Mouse (Mus musculus) forebrain, embryonic 16.5 days (tissue): ENCODE data around the gene Stk24. TPM values are rescaled to one million over a fixed set of nuclear protein-coding genes. Genes with fewer than 3 reads are reported as not detected.

ENCODE experiments used
- ATAC-seq: fragments of 200-750 bp; cut with Nextera tagmentation; 2 replicates; pipeline ENCODE4 v1.8.0; 2017; ENCODE audit warnings: mild to moderate bottlenecking, moderate library complexity
- H3K27ac ChIP-seq: fragments of 300-500 bp; sonication (generic); 2 replicates; pipeline ENCODE4 v1.5.1; 2014; ENCODE audit warnings: low read length, control low read depth
- H3K27me3 ChIP-seq: fragments of 300-500 bp; sonication (generic); replicated peaks from 2 replicates; pipeline ENCODE4 v1.6.1; 2014; ENCODE audit warnings: low read length; ENCODE audit not compliant: control insufficient read depth, insufficient read depth
- H3K36me3 ChIP-seq: fragments of 300-500 bp; sonication (generic); 2 replicates; pipeline ENCODE4 v1.6.1; 2014; ENCODE audit not compliant: control insufficient read depth, insufficient read depth
- H3K4me1 ChIP-seq: fragments of 300-500 bp; sonication (generic); replicated peaks from 2 replicates; pipeline ENCODE4 v1.6.1; 2014; ENCODE audit warnings: low read length; ENCODE audit not compliant: control insufficient read depth, insufficient read depth
- H3K4me2 ChIP-seq: fragments of 300-500 bp; sonication (generic); 2 replicates; pipeline ENCODE4 v1.6.1; 2014; ENCODE audit warnings: mild to moderate bottlenecking, low read length, control low read depth
- H3K4me3 ChIP-seq: fragments of 300-500 bp; sonication (generic); replicated peaks from 2 replicates; pipeline ENCODE4 v1.5.1; 2014; ENCODE audit warnings: mild to moderate bottlenecking, low read length, control low read depth
- H3K9ac ChIP-seq: fragments of 300-500 bp; sonication (generic); replicated peaks from 2 replicates; pipeline ENCODE4 v1.6.1; 2014; ENCODE audit warnings: low read depth, low read length, control low read depth
- H3K9me3 ChIP-seq: fragments of 300-500 bp; sonication (generic); 2 replicates; pipeline ENCODE4 v1.6.1; 2016; ENCODE audit warnings: low read length; ENCODE audit not compliant: control insufficient read depth
- WGBS: fragments of 180-500 bp; shearing (Covaris S2); extraction: QIAGEN DNeasy Blood & Tissue Kit; methylation state at CpG from one replicate; pipeline ENCODE4 v1.1.7; 2014; 5-methylcytosine and 5-hydroxymethylcytosine counted together
- polyA plus RNA-seq: library from polyadenylated mRNA; unstranded; fragments of >200 nt; fragmentation: Nextera tagmentation; extraction: Ambion mirVana; gene quantifications from 2 replicates; pipeline ENCODE4 v1.2.1, GENCODE M21; 2015

The Stk24 gene
- polyA plus RNA-seq, 1 experiment from 2014 or later: 20.5 TPM

DNA sequence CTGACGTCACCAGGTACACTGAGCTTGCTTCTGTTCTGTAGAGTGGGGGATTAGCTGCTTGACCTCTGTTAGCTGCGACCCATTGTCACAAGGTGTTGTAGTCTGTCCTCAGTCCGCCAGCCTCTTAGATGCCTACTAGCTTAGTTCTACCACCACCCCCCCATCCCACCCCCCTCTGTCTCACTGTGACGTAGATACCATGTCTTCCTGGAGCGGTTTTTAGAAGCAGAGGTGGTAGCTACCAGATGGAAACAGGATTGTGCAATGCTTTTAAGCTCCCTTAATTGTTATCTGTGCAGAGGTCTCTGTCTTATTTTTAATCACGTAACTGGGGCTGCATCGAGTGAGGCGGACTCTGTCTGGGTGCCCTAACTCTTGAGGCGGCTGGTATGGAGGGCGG lies 124.9 kb downstream of the Stk24 start:
- no peak overlapping the region for H3K4me2 ChIP-seq
- ATAC-seq: no peak
- H3K27me3 ChIP-seq: no peaks in the 10 kb centered on the region
- H3K9me3 ChIP-seq: no peaks in the 10 kb centered on the region
- no peak overlapping the region for H3K4me3 ChIP-seq
- H3K9ac ChIP-seq: no peak overlapping the region
- peaks cover 2% of the 10 kb centered on the region; the same call in 1 of the 2 replicates for H3K36me3 ChIP-seq
- H3K27ac ChIP-seq: no peak overlapping the region
- 87% methylated on average over 10 of the region's 10 CpGs for WGBS
- no peaks in the 10 kb centered on the region for H3K4me1 ChIP-seq

DNA sequence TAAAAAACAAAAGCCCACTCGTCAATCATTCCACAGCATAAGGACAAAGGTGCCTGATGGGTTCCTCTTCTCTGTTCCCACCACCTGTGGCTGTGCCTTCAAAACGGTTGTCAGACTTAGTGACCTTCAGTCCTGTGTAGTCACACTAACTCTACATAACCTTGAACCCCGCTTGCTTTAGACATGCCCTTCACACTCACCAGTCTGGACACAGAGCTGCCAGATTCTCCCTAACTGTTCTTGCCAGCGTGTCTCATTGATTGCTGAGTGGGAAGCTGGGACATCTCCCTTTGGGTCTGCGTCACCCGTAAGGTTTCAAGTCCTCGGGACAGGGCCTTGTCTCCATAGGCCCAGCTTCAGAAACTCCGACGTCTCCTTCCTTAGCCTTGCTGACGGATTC lies 127.3 kb downstream of the Stk24 start:
- Histone ChIP-seq H3K9ac (no peak overlapping the region), H3K27ac (no peak overlapping the region), H3K4me2 (no peak overlapping the region), H3K4me1 (peaks cover 3% of the 10 kb centered on the region; the same call in 1 of the 2 replicates), H3K9me3 (no peaks in the 10 kb centered on the region), H3K27me3 (no peaks in the 10 kb centered on the region), H3K36me3 (peaks cover 2% of the 10 kb centered on the region; the same call in 1 of the 2 replicates), H3K4me3 (no peak overlapping the region)
- 92% methylated on average over 10 of the region's 10 CpGs for WGBS
- ATAC-seq: no peak

DNA sequence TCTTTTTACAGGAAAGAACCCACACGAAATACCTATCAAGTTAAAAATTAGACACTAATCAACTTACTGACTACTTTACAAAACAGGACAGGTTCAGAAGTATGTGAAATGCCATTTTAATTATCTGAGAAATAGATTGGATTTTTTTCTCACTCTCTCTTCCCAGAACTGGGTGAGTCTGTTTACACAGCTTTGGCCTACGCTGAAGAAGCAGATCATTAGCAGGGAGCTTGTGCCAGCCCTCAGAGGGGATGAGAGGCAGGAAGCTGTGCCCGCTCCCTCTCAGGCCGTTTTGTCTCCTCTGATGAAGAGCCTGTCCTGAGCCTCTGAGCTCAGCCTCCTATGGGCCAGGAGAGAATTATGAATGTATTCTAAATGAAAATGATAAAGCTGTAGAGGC lies 128.1 kb downstream of the Stk24 start:
- no peak overlapping the region for H3K4me3 ChIP-seq
- no peak overlapping the region for H3K9ac ChIP-seq
- no peaks in the 10 kb centered on the region for H3K27me3 ChIP-seq
- 41% methylated on average over 4 of the region's 4 CpGs for WGBS
- no peak overlapping the region for H3K4me2 ChIP-seq
- peaks cover 2% of the 10 kb centered on the region; the same call in 1 of the 2 replicates for H3K36me3 ChIP-seq
- ATAC-seq: peak; percentile 6; the same call in 1 of the 2 replicates
- peaks cover 3% of the 10 kb centered on the region; the same call in 1 of the 2 replicates for H3K4me1 ChIP-seq
- H3K27ac ChIP-seq: no peak overlapping the region
- no peaks in the 10 kb centered on the region for H3K9me3 ChIP-seq

DNA sequence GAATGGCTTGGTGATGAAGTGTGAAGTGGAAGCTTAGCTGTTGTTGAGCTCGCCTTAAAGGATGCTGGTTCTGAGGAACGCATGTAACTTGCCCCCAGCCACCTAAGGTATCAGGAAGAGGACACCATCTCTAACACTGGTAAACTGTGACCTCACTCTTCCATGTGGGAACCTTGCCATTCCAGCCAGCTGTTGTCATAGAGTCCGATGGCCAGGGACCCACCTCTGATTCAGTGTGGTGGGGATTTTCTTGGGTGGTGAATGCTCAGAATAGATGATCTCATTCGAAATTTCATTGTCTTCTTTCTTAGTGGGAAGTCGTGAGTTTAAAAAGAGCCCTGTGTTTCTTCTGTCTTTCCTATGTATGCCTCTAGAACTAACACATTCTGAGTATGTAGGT lies 128.7 kb downstream of the Stk24 start:
- H3K9me3 ChIP-seq: no peaks in the 10 kb centered on the region
- WGBS: 65% methylated on average over 5 of the region's 5 CpGs
- H3K36me3 ChIP-seq: peaks cover 2% of the 10 kb centered on the region; the same call in 1 of the 2 replicates
- H3K27me3 ChIP-seq: no peaks in the 10 kb centered on the region
- ATAC-seq: no peak
- H3K4me1 ChIP-seq: peaks cover 3% of the 10 kb centered on the region; the same call in 1 of the 2 replicates
- H3K9ac ChIP-seq: no peak overlapping the region
- H3K4me3 ChIP-seq: no peak overlapping the region
- no peak overlapping the region for H3K27ac ChIP-seq
- no peak overlapping the region for H3K4me2 ChIP-seq

DNA sequence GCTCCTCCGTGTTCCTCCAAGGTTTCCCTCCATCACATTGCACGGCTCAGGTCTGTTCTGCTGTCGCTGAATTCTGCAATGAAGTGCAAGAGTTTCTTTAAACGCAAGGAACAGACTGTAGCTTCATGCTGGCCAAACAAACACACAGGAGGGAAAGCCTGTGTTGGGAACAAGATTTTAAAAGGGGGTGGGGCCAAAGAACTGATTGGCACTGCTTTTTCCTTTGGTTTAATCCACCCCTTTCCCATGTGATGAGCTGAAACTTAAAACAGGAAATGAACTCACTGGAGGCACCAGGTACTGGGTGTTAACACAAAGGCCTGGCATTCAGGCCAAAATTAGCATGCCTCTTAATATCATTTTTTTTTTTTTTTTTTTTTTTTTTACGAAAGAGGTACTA lies 131.5 kb downstream of the Stk24 start:
- 80% methylated on average over 5 of the region's 5 CpGs for WGBS
- H3K9ac ChIP-seq: no peak overlapping the region
- H3K4me3 ChIP-seq: no peak overlapping the region
- H3K4me2 ChIP-seq: no peak overlapping the region
- peaks cover 3% of the 10 kb centered on the region; the same call in 1 of the 2 replicates for H3K4me1 ChIP-seq
- H3K27ac ChIP-seq: no peak overlapping the region
- no peak for ATAC-seq
- H3K36me3 ChIP-seq: peaks cover 2% of the 10 kb centered on the region; the same call in 1 of the 2 replicates
- no peaks in the 10 kb centered on the region for H3K9me3 ChIP-seq
- no peaks in the 10 kb centered on the region for H3K27me3 ChIP-seq

DNA sequence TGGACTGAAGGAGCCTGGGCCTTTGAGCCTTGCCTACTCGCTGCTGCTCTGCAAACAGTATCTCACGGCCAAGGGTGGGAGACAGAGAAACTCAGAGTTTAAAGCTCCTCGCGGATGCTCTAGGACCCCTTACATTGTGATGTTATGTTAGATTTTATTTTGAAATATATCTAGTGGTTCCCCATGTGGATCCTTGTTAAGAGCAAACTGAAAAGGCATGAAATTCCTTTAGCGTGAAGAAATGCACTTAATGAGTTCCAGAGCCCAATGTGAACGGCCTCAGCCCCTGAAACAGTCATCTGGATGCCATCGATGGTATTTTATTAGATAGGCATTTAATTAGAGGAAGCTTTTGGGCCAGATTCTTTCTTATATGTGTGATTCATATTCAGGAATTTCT lies 132.5 kb downstream of the Stk24 start:
- Histone ChIP-seq H3K9ac (no peak overlapping the region), H3K4me2 (no peak overlapping the region), H3K36me3 (peaks cover 3% of the 10 kb centered on the region; the same call in 1 of the 2 replicates), H3K4me1 (peaks cover 3% of the 10 kb centered on the region; the same call in 1 of the 2 replicates), H3K27me3 (no peaks in the 10 kb centered on the region), H3K4me3 (no peak overlapping the region), H3K27ac (no peak overlapping the region), H3K9me3 (no peaks in the 10 kb centered on the region)
- no peak for ATAC-seq
- WGBS: 55% methylated on average over 7 of the region's 7 CpGs

DNA sequence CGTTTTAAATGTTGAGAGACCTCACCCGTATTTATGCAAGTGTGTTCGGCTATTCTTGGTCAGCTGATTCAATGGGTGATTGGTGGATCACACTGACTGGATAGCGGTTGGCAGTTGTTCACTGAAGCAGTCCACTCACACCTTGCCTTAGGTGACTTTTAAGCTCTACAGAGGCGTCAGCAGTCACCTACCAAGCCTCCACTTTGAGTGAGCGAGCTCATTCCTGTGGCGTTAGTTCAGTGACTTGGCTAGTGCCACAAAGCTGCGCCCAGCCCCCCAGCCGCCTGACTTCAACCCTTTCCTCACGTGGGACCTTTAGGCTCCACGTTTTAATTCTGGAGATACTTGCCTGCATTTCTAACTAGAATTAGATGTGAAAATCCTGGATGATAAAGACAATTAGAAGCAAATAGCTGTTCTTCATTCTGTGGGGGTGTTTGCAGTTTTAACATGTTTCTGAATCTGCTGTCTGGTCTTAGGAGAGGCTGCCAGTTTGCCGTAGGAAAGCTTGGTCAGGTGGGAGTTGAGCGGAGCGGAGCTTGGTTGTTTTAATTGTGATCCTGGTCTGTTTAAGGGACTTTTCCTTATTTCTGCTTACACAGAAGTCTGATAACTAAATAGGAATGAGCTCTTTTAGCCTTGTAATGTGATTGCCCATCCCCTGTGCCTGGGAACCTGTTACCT lies 133.6 kb downstream of the Stk24 start:
- Histone ChIP-seq H3K27me3 (no peaks in the 10 kb centered on the region), H3K4me1 (peaks cover 3% of the 10 kb centered on the region; the same call in 1 of the 2 replicates), H3K36me3 (peaks cover 8% of the 10 kb centered on the region; the same call in 1 of the 2 replicates), H3K9ac (no peak overlapping the region), H3K27ac (no peak overlapping the region), H3K4me3 (no peak overlapping the region), H3K4me2 (no peak overlapping the region), H3K9me3 (no peaks in the 10 kb centered on the region)
- 74% methylated on average over 14 of the region's 14 CpGs for WGBS
- ATAC-seq: no peak

DNA sequence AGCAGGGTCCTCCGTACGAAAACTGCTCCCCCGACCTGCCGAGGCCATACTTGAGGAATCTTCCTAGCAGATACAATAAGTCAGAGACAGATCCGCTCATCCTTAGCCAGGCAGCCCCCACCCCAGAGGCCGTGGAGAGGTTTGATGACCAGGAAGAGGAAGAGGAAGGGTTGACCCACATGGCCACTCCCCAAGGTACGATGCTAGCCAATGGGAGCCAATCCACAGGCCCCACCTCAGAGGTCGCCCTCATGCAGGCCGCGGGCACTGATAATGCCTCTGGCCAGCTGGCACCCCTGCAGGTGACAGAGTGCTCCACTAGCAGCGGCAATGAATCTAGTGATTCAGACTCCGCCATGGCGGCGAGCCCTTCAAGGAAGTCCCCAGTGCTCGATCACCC lies 135.7 kb downstream of the Stk24 start:
- Histone ChIP-seq H3K4me2 (no peak overlapping the region), H3K27ac (no peak overlapping the region), H3K27me3 (no peaks in the 10 kb centered on the region), H3K4me3 (no peak overlapping the region), H3K9ac (no peak overlapping the region), H3K36me3 (peaks cover 13% of the 10 kb centered on the region), H3K9me3 (no peaks in the 10 kb centered on the region), H3K4me1 (peaks cover 3% of the 10 kb centered on the region; the same call in 1 of the 2 replicates)
- 95% methylated on average over 15 of the region's 15 CpGs for WGBS
- no peak for ATAC-seq

DNA sequence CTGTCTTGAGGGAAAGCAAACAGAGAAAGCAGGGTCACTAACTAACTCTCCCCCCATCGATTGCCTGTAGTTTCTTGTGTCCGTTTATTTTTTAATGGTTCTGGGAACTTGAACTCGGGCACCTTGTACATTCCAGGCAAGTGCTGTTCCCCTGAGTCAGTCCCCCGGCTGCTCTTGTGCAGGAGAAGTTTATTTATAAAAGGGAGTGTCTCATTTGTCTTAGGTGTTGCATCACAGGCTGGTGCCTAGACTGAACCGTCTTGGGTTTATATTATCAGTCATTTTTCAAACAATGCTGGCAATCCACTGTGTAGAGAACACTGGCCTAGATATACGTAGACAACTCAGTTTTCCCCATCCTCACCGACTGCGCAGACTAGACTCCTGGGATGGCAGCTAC lies 140.4 kb downstream of the Stk24 start:
- Histone ChIP-seq H3K4me1 (no peaks in the 10 kb centered on the region), H3K9me3 (no peaks in the 10 kb centered on the region), H3K9ac (no peak overlapping the region), H3K4me3 (no peak overlapping the region), H3K27me3 (no peaks in the 10 kb centered on the region), H3K4me2 (no peak overlapping the region), H3K36me3 (peaks cover 13% of the 10 kb centered on the region), H3K27ac (no peak overlapping the region)
- no peak for ATAC-seq
- WGBS: 90% methylated on average over 8 of the region's 8 CpGs
